Mouse (Mus musculus) forebrain, embryonic 11.5 days (tissue): ENCODE measurements at regions not wholly inside any gene's neighbourhood (a gene's known extent, or its start where the extent isn't known, plus 50 kb on each side); places are given as distances from the start of the nearest gene placed in this dataset.
A peak's percentile ranks its signal among the peaks of the same experiment; 100 is the strongest.

ENCODE experiments used
- ATAC-seq: fragments of 200-750 bp; cut with Nextera tagmentation; replicated peaks from 2 replicates; pipeline ENCODE4 v1.8.0; 2017; ENCODE audit warnings: moderate TSS enrichment; ENCODE audit not compliant: low FRiP score
- DNase-seq: peaks from one replicate; pipeline ENCODE4 v3.0.0-alpha.2; 2017; ENCODE audit warnings: low spot score
- H3K27ac ChIP-seq: fragments of 300-500 bp; sonication (generic); 2 replicates; pipeline ENCODE4 v1.5.1; 2014; ENCODE audit warnings: low read depth, low read length
- H3K27me3 ChIP-seq: fragments of 300-500 bp; sonication (generic); 2 replicates; pipeline ENCODE4 v1.6.1; 2014; ENCODE audit warnings: mild to moderate bottlenecking, low read length, mixed read lengths; ENCODE audit not compliant: control insufficient read depth, insufficient read depth
- H3K36me3 ChIP-seq: fragments of 300-500 bp; sonication (generic); 2 replicates; pipeline ENCODE4 v1.6.1; 2014; ENCODE audit warnings: mild to moderate bottlenecking, low read length, moderate library complexity, mixed read lengths; ENCODE audit not compliant: control insufficient read depth, insufficient read depth
- H3K4me1 ChIP-seq: fragments of 300-500 bp; sonication (generic); replicated peaks from 2 replicates; pipeline ENCODE4 v1.6.1; 2014; ENCODE audit warnings: low read length, mixed read lengths; ENCODE audit not compliant: control insufficient read depth, insufficient read depth
- H3K4me2 ChIP-seq: fragments of 300-500 bp; sonication (generic); 2 replicates; pipeline ENCODE4 v1.6.1; 2014; ENCODE audit warnings: low read depth, mild to moderate bottlenecking, low read length, moderate library complexity, mixed read lengths; ENCODE audit not compliant: severe bottlenecking
- H3K4me3 ChIP-seq: fragments of 300-500 bp; sonication (generic); 2 replicates; pipeline ENCODE4 v1.5.1; 2014; ENCODE audit warnings: low read depth, low read length
- H3K9ac ChIP-seq: fragments of 300-500 bp; sonication (generic); 2 replicates; pipeline ENCODE4 v1.6.1; 2014; ENCODE audit warnings: low read length
- H3K9me3 ChIP-seq: fragments of 300-500 bp; sonication (generic); 2 replicates; pipeline ENCODE4 v1.6.1; 2016; ENCODE audit warnings: low read length, mixed read lengths; ENCODE audit not compliant: control insufficient read depth
- whole genome bisulfite sequencing: fragments of 180-500 bp; shearing (Covaris S2); extraction: QIAGEN DNeasy Blood & Tissue Kit; methylation state at CpG from one replicate; pipeline ENCODE4 v1.1.7; 2014; 5-methylcytosine and 5-hydroxymethylcytosine counted together

- Histone ChIP-seq H3K9ac (no peak overlapping the region), H3K36me3 (no peaks in the 10 kb centered on the region), H3K27ac (peak overlapping the region; percentile 64), H3K9me3 (no peaks in the 10 kb centered on the region), H3K4me3 (no peak overlapping the region), H3K4me2 (no peak overlapping the region), H3K27me3 (no peaks in the 10 kb centered on the region), H3K4me1 (peaks cover 2% of the 10 kb centered on the region; the same call in 1 of the 2 replicates)
- ATAC-seq (no peak), DNase-seq (peak; percentile 50)
- 79% methylated on average over 10 of the region's 10 CpGs for WGBS
These were observed 57.6 kb upstream of the Ralgps2 start for GRCm38 (mm10) chr1:156997033-156997432.

- Histone ChIP-seq H3K9ac (no peak overlapping the region), H3K9me3 (no peaks in the 10 kb centered on the region), H3K4me1 (peaks cover 2% of the 10 kb centered on the region; the same call in 1 of the 2 replicates), H3K4me3 (no peak overlapping the region), H3K27ac (no peak overlapping the region), H3K27me3 (no peaks in the 10 kb centered on the region), H3K4me2 (no peak overlapping the region), H3K36me3 (no peaks in the 10 kb centered on the region)
- no peak for DNase-seq
- WGBS = 94% methylated on average over 10 of the region's 10 CpGs
- no peak for ATAC-seq
These were observed 56.9 kb upstream of the Ralgps2 start for GRCm38 (mm10) chr1:156996084-156996880.

- WGBS = 95% methylated on average over 7 of the region's 7 CpGs
- no peak for ATAC-seq
These were observed 55.9 kb upstream of the Ralgps2 start for GRCm38 (mm10) chr1:156995180-156995951.

GRCm38 (mm10) chr1:156994644-156995016, 55.2 kb upstream of the Ralgps2 start:
- no peak overlapping the region for H3K4me3 ChIP-seq
- no peak overlapping the region for H3K27ac ChIP-seq
- DNase-seq (no peak), ATAC-seq (no peak)
- H3K9me3 ChIP-seq = no peaks in the 10 kb centered on the region
- no peak overlapping the region for H3K9ac ChIP-seq
- no peaks in the 10 kb centered on the region; the same call in 1 of the 2 replicates for H3K4me1 ChIP-seq
- H3K36me3 ChIP-seq = no peaks in the 10 kb centered on the region
- WGBS = 96% methylated on average over 2 of the region's 2 CpGs
- H3K27me3 ChIP-seq = no peaks in the 10 kb centered on the region
- H3K4me2 ChIP-seq = no peak overlapping the region

More at GRCm38 (mm10) chr1:156995180-156995951, 55.9 kb upstream of the Ralgps2 start:
- Histone ChIP-seq H3K27me3 (no peaks in the 10 kb centered on the region), H3K4me1 (peaks cover 2% of the 10 kb centered on the region; the same call in 1 of the 2 replicates), H3K36me3 (no peaks in the 10 kb centered on the region), H3K9ac (no peak overlapping the region), H3K27ac (no peak overlapping the region), H3K9me3 (no peaks in the 10 kb centered on the region), H3K4me3 (no peak overlapping the region), H3K4me2 (no peak overlapping the region)
- DNase-seq = no peak

DNA sequence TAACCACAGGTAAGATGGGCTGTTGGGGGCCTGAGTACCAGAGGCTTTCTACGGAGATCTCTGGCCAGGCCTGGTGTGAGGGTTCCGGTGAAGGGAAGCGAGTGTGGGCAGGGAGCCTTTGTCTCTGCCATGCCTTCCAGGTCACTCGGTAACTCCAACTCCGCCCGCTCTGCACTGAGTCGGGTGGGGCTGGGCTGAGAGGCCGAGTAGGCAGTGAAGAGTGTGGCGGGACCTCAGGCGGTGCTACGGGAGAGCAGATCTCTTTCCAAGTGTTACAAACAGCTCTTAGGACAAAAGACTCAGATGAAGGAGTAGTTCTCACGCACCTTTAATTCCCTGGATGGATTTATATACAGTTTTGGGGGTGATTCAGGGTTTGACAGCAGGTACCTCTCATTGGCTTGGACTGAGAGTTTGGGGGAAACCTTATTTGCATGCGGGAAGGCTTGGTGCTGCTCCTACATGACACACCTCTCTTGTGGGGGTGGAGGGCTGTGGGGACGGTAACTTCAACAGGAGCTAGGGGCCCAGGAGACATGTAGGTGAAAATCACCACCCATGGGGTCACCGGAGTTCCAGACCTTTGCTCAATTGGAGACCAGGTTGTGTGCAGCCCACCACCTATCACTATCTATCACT, 54.7 kb upstream of the Ralgps2 start:
- Histone ChIP-seq H3K27me3 (no peaks in the 10 kb centered on the region), H3K9ac (no peak overlapping the region), H3K36me3 (no peaks in the 10 kb centered on the region), H3K4me1 (no peaks in the 10 kb centered on the region; the same call in 1 of the 2 replicates), H3K27ac (no peak overlapping the region), H3K4me2 (no peak overlapping the region), H3K4me3 (no peak overlapping the region), H3K9me3 (no peaks in the 10 kb centered on the region)
- no peak for ATAC-seq
- 61% methylated on average over 15 of the region's 15 CpGs for WGBS
- DNase-seq = peak; percentile 52

DNA sequence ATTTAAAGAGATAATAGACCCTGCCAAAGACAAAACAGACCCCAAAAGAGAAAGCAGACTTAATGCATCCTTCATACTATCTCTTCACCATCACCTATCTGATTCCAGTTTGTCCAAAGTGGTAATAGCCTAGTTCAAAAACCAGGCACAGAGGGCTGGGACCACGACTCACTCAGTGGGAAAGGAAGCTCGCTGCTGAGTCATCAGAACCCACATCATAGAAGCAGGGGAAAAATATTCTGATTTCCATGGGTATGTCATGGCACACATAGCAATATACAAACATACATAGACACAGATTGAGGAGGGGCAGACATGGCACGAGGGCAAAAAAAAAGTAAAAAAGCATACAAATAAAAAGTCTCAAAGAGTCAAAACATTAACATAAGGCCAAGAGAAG, 53.7 kb upstream of the Ralgps2 start:
- H3K27me3 ChIP-seq = no peaks in the 10 kb centered on the region
- no peak overlapping the region for H3K9ac ChIP-seq
- H3K4me1 ChIP-seq = no peaks in the 10 kb centered on the region; the same call in 1 of the 2 replicates
- H3K4me2 ChIP-seq = no peak overlapping the region
- H3K27ac ChIP-seq = no peak overlapping the region
- ATAC-seq (no peak), DNase-seq (no peak)
- H3K9me3 ChIP-seq = no peaks in the 10 kb centered on the region
- no peak overlapping the region for H3K4me3 ChIP-seq
- no peaks in the 10 kb centered on the region for H3K36me3 ChIP-seq
- WGBS = 92% methylated on average over 3 of the region's 3 CpGs

- no peak overlapping the region for H3K27ac ChIP-seq
- no peak for ATAC-seq
These were observed 53.1 kb upstream of the Ralgps2 start for GRCm38 (mm10) chr1:156992536-156992935.

DNA sequence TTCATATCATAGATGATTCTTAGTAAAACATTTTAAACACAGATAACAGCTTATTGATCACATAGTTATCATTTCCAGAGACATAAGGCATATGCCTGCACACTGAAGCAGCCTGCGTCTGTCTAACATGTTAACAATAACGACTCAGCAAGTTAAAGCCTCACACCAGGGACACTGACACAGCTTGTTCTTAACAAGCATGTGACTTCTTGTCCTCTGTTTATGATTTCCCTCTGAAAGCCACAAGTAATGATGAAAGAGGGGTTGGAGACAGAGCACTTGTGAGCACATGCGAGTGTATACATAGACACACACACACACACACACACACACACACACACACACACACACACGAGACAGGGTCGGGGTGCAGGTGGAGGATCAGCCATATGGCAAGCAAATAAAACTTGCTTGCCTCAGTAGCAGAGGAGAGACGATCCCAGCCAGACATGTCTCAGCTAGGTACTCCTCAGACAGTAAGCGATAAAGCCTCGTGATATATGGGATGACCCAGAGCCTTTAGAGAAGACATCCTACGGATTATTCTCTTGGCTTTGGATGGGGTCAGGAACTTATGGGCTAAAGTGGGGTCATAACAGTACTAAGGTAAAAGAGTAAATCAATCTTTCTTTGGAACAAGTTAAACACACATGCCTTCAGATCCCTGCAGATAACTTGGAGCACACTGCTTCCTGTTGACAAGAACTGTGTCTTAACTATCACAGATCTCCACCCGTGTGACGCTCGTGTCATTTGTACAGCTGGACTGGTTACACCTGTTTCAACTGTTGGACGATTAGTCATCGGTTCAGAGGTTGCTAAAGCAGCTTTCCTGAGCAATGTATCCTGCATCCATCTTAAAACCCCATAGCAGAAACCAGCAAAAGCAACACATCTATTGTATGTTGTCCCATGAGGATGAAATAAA, 51.4 kb upstream of the Ralgps2 start:
- no peak overlapping the region for H3K9ac ChIP-seq
- no peak for ATAC-seq
- no peaks in the 10 kb centered on the region for H3K9me3 ChIP-seq
- WGBS = 84% methylated on average over 14 of the region's 14 CpGs
- H3K36me3 ChIP-seq = no peaks in the 10 kb centered on the region
- H3K4me3 ChIP-seq = no peak overlapping the region
- no peak for DNase-seq
- no peaks in the 10 kb centered on the region for H3K4me1 ChIP-seq
- no peak overlapping the region for H3K4me2 ChIP-seq
- no peaks in the 10 kb centered on the region for H3K27me3 ChIP-seq
- H3K27ac ChIP-seq = no peak overlapping the region

More at GRCm38 (mm10) chr1:156992536-156992935, 53.1 kb upstream of the Ralgps2 start:
- Histone ChIP-seq H3K27me3 (no peaks in the 10 kb centered on the region), H3K4me3 (no peak overlapping the region), H3K9me3 (no peaks in the 10 kb centered on the region), H3K4me1 (no peaks in the 10 kb centered on the region; the same call in 1 of the 2 replicates), H3K36me3 (no peaks in the 10 kb centered on the region), H3K9ac (no peak overlapping the region), H3K4me2 (no peak overlapping the region)
- DNase-seq = no peak
- WGBS = 76% methylated on average over 2 of the region's 2 CpGs
